Mouse (Mus musculus): ENCODE results near the gene Kcng4. TPM values are rescaled to one million over a fixed set of nuclear protein-coding genes. Genes with fewer than 3 reads are reported as not detected.

Gene Kcng4
- polyA plus RNA-seq, 1 experiment from 2014 or later, result 0.08 TPM

DNA sequence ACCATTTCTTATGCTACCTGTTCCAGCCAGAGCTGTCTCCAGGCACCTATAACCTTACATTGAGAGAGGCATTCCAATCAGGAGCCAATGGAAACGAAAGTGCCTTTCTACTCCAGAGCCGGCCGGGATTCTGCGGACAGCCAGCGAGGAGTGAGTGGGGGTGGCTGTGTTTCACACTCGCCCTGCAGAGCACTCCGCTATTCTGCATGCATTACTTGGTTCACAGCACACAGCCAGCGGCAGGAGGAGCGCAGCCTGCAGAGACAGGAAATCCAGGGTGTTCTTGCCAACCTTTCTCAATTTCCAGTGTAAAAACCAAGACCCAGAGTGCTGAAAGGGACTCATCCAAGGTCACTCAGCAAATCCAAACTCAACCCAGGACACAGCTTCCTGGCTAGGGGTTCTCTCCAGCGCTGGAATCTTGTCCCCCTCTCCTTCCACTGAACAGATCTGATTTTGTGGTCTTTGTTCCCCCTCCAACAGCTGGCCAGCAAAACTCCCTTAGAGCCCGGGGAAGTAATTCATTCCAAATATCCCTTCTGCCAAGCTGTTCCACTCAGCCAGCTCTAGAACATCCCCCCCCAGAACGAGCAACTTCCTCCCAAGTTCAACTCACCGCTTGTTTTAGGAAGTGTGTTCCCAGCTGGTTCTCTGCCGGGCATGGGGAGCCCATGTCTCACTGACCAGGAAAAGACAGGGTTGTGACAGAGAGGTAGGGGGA is 704 bp downstream of the Kcng4 start:
- Histone ChIP-seq H3K9ac (replicated peaks; ENCODE audit: low read depth, low read length) (no peak overlapping the region), H3K4me2 (ENCODE audit: low read depth, low read length) (no peak overlapping the region), H3K4me1 (ENCODE audit: control insufficient read depth, insufficient read depth, low read length) (0 out of 2 replicates have a peak, but pooled peaks cover 3% of the 10 kb centered on the region), H3K4me3 (ENCODE audit: low read depth, low read length) (no peak overlapping the region), H3K9me3 (ENCODE audit: control insufficient read depth, low read length) (no peaks in the 10 kb centered on the region), H3K36me3 (ENCODE audit: control insufficient read depth, insufficient read depth, low read length) (no peaks in the 10 kb centered on the region), H3K27ac (ENCODE audit: low read depth, low read length) (no peak overlapping the region), H3K27me3 (ENCODE audit: control insufficient read depth, insufficient read depth, low read length) (no peaks in the 10 kb centered on the region)
- 22% methylated on average over 14 of the region's 14 CpGs for WGBS
- no peak for ATAC-seq (ENCODE audit: low read depth)

DNA sequence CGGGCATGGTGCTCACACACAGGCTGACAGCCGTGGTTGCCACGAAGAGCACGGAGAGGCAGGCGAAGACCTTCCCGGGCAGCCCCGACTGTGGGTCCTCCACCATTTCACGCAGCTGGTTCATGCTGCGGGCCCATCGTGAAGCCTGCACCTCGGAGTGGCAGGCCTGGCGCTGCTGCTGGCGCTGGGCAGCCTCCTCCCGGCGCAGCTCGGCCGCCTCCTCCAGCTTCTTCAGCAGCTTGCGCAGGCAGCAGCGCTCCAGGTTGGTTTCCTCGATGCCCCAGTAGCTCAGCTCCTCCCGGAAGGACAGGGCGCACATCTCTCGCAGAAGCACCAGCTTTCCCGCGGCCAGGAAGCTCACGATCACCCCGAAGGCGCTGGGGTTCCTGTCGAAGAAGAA is 2.6 kb downstream of the Kcng4 start:
- ATAC-seq (ENCODE audit: low read depth), result no peak
- Histone ChIP-seq H3K27me3 (ENCODE audit: control insufficient read depth, insufficient read depth, low read length) (no peaks in the 10 kb centered on the region), H3K4me2 (ENCODE audit: low read depth, low read length) (no peak overlapping the region), H3K4me1 (ENCODE audit: control insufficient read depth, insufficient read depth, low read length) (0 out of 2 replicates have a peak, but pooled peaks cover 3% of the 10 kb centered on the region), H3K4me3 (ENCODE audit: low read depth, low read length) (no peak overlapping the region), H3K9ac (replicated peaks; ENCODE audit: low read depth, low read length) (no peak overlapping the region), H3K9me3 (ENCODE audit: control insufficient read depth, low read length) (no peaks in the 10 kb centered on the region), H3K27ac (ENCODE audit: low read depth, low read length) (no peak overlapping the region), H3K36me3 (ENCODE audit: control insufficient read depth, insufficient read depth, low read length) (no peaks in the 10 kb centered on the region)
- WGBS, result 58% methylated on average over 29 of the region's 29 CpGs

DNA sequence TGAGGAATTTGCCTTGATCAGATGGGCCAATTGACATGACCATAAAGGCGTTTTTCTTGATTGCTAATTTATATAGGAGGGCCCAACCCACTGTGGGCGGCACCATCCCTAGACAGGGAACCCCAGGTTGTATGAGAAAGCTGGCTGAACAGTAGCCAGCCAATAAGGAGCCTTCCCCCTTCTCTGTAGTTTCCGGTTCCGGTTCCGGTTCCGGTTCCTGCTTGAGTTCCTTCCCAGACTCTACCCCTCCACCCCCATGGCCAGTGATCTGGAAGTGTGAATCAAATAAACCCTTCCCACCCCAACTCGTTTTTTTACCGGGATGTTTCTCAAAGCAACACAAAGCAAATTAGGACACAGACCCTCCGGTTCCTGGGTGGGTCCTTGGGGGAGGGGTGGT is 3.2 kb downstream of the Kcng4 start:
- 0 out of 2 replicates have a peak, but pooled peaks cover 3% of the 10 kb centered on the region for H3K4me1 ChIP-seq (ENCODE audit: control insufficient read depth, insufficient read depth, low read length)
- H3K27me3 ChIP-seq (ENCODE audit: control insufficient read depth, insufficient read depth, low read length), result no peaks in the 10 kb centered on the region
- no peak overlapping the region for H3K9ac ChIP-seq (replicated peaks; ENCODE audit: low read depth, low read length)
- no peak overlapping the region for H3K4me3 ChIP-seq (ENCODE audit: low read depth, low read length)
- H3K4me2 ChIP-seq (ENCODE audit: low read depth, low read length), result no peak overlapping the region
- H3K9me3 ChIP-seq (ENCODE audit: control insufficient read depth, low read length), result no peaks in the 10 kb centered on the region
- no peak overlapping the region for H3K27ac ChIP-seq (ENCODE audit: low read depth, low read length)
- ATAC-seq (ENCODE audit: low read depth), result no peak
- H3K36me3 ChIP-seq (ENCODE audit: control insufficient read depth, insufficient read depth, low read length), result no peaks in the 10 kb centered on the region
- WGBS, result 87% methylated on average over 9 of the region's 9 CpGs

DNA sequence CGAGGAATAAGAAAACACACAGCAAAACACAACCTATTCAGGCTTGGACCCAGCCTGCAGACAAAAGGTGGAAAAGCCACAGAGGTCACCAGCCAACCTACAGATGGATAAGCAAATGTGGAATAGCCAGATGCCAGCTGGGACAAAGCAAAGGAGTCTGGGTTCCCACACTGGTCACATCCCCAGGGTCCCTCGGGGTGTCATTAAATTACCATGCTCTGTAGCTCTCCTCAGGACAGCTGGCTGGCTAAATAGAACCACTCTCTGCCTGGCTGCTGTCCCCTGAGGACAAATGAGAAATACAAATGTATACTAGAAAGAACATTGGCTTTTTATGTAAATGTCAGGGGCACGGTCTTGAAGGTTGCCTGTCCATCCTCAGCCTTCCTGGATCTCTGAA is 4.6 kb downstream of the Kcng4 start:
- Histone ChIP-seq H3K4me3 (ENCODE audit: low read depth, low read length) (no peak overlapping the region), H3K9me3 (ENCODE audit: control insufficient read depth, low read length) (no peaks in the 10 kb centered on the region), H3K9ac (replicated peaks; ENCODE audit: low read depth, low read length) (no peak overlapping the region), H3K27me3 (ENCODE audit: control insufficient read depth, insufficient read depth, low read length) (no peaks in the 10 kb centered on the region), H3K27ac (ENCODE audit: low read depth, low read length) (no peak overlapping the region), H3K4me2 (ENCODE audit: low read depth, low read length) (no peak overlapping the region), H3K4me1 (ENCODE audit: control insufficient read depth, insufficient read depth, low read length) (0 out of 2 replicates have a peak, but pooled peaks cover 3% of the 10 kb centered on the region), H3K36me3 (ENCODE audit: control insufficient read depth, insufficient read depth, low read length) (no peaks in the 10 kb centered on the region)
- no peak for ATAC-seq (ENCODE audit: low read depth)
- 16% methylated on average over 3 of the region's 3 CpGs for WGBS

DNA sequence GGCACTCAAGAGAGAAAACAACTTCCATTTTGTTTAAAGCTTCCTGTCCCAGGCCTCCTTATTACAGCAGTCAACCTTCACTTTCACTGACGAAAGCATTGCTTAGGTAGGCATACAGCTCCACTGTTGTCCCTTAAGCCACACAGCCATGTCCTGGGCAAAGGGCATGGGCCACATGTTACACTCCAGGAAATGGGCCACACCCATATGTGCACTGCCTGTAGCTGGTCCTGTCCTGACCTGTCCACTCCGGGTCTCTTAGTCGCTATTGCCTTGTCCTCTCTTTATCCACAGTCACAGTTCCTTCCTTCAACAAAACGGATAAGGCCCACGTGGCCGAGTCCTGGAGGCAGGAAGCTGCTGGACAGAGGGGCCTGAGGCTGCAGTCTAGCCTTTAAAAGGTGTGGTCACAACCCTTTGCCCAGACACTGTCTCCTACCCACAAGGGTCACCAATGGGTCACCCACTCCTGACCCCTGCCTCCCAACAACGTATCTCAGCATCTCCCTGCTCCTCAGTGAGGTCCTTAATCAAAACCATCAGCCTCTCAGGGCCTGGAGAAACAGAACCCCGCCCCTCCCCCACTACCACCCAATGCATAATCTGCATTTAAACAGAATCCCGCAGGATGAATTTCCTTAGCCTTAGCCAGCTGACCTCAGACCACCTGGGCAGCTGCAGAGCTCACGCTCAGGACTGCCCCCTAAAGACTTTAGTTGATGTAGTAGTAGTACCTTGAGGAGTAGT is 7.7 kb downstream of the Kcng4 start:
- 45% methylated on average over 10 of the region's 10 CpGs for WGBS
- no peak for ATAC-seq (ENCODE audit: low read depth)
- Histone ChIP-seq H3K9ac (replicated peaks; ENCODE audit: low read depth, low read length) (no peak overlapping the region), H3K27me3 (ENCODE audit: control insufficient read depth, insufficient read depth, low read length) (no peaks in the 10 kb centered on the region), H3K4me2 (ENCODE audit: low read depth, low read length) (no peak overlapping the region), H3K4me3 (ENCODE audit: low read depth, low read length) (no peak overlapping the region), H3K9me3 (ENCODE audit: control insufficient read depth, low read length) (no peaks in the 10 kb centered on the region), H3K36me3 (ENCODE audit: control insufficient read depth, insufficient read depth, low read length) (no peaks in the 10 kb centered on the region), H3K27ac (ENCODE audit: low read depth, low read length) (no peak overlapping the region), H3K4me1 (ENCODE audit: control insufficient read depth, insufficient read depth, low read length) (0 out of 2 replicates have a peak, but pooled peaks cover 2% of the 10 kb centered on the region)

DNA sequence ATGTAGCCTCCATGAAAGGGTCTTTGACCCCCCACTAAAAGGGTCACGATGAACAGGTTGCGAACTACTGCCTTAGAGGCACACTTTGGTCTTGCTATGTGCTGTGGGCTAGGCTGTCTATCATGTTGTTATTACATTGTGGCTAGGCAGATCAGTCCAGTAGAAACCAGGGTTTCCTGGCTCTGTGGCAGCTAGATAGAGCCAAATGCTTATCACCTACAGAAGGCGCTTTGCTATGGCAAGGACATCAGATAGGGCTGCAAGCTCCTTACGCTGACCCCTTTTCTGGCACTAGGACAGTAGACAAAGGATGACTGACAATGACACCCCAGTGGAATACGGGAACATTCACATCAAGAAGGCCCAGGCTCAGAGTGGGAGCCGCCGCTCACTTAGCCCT is 8.3 kb downstream of the Kcng4 start:
- Histone ChIP-seq H3K9ac (replicated peaks; ENCODE audit: low read depth, low read length) (no peak overlapping the region), H3K4me2 (ENCODE audit: low read depth, low read length) (no peak overlapping the region), H3K27ac (ENCODE audit: low read depth, low read length) (no peak overlapping the region), H3K27me3 (ENCODE audit: control insufficient read depth, insufficient read depth, low read length) (no peaks in the 10 kb centered on the region), H3K9me3 (ENCODE audit: control insufficient read depth, low read length) (no peaks in the 10 kb centered on the region), H3K36me3 (ENCODE audit: control insufficient read depth, insufficient read depth, low read length) (no peaks in the 10 kb centered on the region), H3K4me3 (ENCODE audit: low read depth, low read length) (no peak overlapping the region), H3K4me1 (ENCODE audit: control insufficient read depth, insufficient read depth, low read length) (no peaks in the 10 kb centered on the region)
- no peak for ATAC-seq (ENCODE audit: low read depth)
- 90% methylated on average over 7 of the region's 7 CpGs for WGBS

DNA sequence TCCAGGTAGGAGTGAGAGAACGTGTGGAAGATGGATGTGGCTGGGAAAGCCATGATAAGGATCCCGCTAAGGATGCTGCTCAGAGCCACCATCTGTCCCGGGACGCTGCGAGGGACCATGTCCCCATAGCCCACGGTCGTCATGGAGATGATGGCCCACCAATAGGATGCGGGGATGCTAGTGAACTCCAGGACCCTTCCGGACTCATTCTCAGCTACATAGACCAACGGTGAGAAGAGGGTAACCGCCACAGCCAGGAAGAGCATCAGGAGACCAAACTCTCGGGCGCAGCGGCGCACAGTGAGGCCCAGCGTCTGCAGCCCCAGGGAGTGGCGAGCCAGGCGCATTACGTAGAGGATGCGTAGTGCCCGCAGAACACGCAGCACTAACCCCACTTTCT is 9.7 kb downstream of the Kcng4 start:
- Histone ChIP-seq H3K4me3 (ENCODE audit: low read depth, low read length) (no peak overlapping the region), H3K9me3 (ENCODE audit: control insufficient read depth, low read length) (no peaks in the 10 kb centered on the region)
- 76% methylated on average over 22 of the region's 22 CpGs for WGBS

DNA sequence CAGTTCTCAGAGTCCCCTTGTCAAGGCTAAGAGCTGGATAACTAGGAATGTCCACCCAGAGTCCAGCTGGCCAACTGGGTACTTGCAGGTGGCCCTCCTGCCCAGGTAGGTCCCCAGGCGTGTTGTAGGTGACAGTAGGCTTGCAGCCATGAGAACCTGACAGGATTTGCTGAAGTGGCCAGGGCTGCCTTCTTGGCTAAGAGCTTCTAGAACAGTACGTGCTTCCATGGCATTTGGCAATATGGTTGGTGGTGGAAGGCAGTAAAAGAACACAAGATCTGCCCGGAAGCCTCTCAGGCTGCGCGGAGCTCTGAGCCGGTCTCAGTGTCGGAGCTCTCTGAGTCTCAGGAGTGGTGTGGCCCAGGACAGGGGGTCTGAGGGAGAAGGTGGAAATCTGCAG is 10.6 kb downstream of the Kcng4 start:
- WGBS, result 91% methylated on average over 7 of the region's 7 CpGs
- Histone ChIP-seq H3K27me3 (ENCODE audit: control insufficient read depth, insufficient read depth, low read length) (no peaks in the 10 kb centered on the region), H3K9ac (replicated peaks; ENCODE audit: low read depth, low read length) (no peak overlapping the region), H3K4me2 (ENCODE audit: low read depth, low read length) (no peak overlapping the region), H3K9me3 (ENCODE audit: control insufficient read depth, low read length) (no peaks in the 10 kb centered on the region), H3K27ac (ENCODE audit: low read depth, low read length) (no peak overlapping the region), H3K4me3 (ENCODE audit: low read depth, low read length) (no peak overlapping the region), H3K36me3 (ENCODE audit: control insufficient read depth, insufficient read depth, low read length) (no peaks in the 10 kb centered on the region), H3K4me1 (ENCODE audit: control insufficient read depth, insufficient read depth, low read length) (no peaks in the 10 kb centered on the region)
- no peak for ATAC-seq (ENCODE audit: low read depth)

More for the DNA sequence above, 9.7 kb downstream of the Kcng4 start:
- Histone ChIP-seq H3K36me3 (ENCODE audit: control insufficient read depth, insufficient read depth, low read length) (no peaks in the 10 kb centered on the region), H3K4me2 (ENCODE audit: low read depth, low read length) (no peak overlapping the region), H3K9ac (replicated peaks; ENCODE audit: low read depth, low read length) (no peak overlapping the region), H3K27ac (ENCODE audit: low read depth, low read length) (no peak overlapping the region), H3K4me1 (ENCODE audit: control insufficient read depth, insufficient read depth, low read length) (no peaks in the 10 kb centered on the region), H3K27me3 (ENCODE audit: control insufficient read depth, insufficient read depth, low read length) (no peaks in the 10 kb centered on the region)
- ATAC-seq (ENCODE audit: low read depth), result no peak

DNA sequence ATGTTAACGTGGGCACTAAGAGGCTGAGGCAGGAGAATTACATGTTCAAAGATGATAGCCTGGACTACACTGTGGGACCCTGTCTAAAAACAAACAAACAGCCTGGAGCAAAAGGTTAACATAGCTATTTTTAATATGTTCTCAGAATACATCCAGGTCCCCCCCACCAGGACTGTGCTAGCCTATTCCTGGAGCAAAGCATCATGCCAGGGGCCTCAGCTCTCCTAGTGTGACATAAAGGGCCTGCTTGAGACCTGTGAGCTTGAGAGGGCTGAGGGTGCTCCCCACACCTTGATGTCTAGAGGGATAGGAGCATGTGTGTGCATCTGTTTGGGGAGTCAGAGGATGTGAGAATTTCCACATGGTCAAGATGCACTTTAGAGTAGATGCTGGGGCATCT is 11.7 kb downstream of the Kcng4 start:
- Histone ChIP-seq H3K4me1 (ENCODE audit: control insufficient read depth, insufficient read depth, low read length) (no peaks in the 10 kb centered on the region), H3K4me3 (ENCODE audit: low read depth, low read length) (no peak overlapping the region), H3K4me2 (ENCODE audit: low read depth, low read length) (no peak overlapping the region), H3K9me3 (ENCODE audit: control insufficient read depth, low read length) (no peaks in the 10 kb centered on the region), H3K36me3 (ENCODE audit: control insufficient read depth, insufficient read depth, low read length) (no peaks in the 10 kb centered on the region), H3K27ac (ENCODE audit: low read depth, low read length) (no peak overlapping the region), H3K9ac (replicated peaks; ENCODE audit: low read depth, low read length) (no peak overlapping the region), H3K27me3 (ENCODE audit: control insufficient read depth, insufficient read depth, low read length) (no peaks in the 10 kb centered on the region)
- 78% methylated on average over 1 of the region's 1 CpGs for WGBS
- ATAC-seq (ENCODE audit: low read depth), result no peak

Data from neural tube, embryonic 14.5 days (tissue).